Mouse (Mus musculus) urinary bladder, postnatal 14 days (tissue): ENCODE measurements around the gene Pdia3.
"Not testable (repeated sequence)": the region's sequence is repeated elsewhere in the genome, so short reads cannot be mapped to it uniquely, and the experiment has no call there.

Experiments
- DNase-seq: peaks from one replicate; pipeline ENCODE4 v3.0.0; 2021; ENCODE audit warnings: low spot score

Gene Pdia3

DNA sequence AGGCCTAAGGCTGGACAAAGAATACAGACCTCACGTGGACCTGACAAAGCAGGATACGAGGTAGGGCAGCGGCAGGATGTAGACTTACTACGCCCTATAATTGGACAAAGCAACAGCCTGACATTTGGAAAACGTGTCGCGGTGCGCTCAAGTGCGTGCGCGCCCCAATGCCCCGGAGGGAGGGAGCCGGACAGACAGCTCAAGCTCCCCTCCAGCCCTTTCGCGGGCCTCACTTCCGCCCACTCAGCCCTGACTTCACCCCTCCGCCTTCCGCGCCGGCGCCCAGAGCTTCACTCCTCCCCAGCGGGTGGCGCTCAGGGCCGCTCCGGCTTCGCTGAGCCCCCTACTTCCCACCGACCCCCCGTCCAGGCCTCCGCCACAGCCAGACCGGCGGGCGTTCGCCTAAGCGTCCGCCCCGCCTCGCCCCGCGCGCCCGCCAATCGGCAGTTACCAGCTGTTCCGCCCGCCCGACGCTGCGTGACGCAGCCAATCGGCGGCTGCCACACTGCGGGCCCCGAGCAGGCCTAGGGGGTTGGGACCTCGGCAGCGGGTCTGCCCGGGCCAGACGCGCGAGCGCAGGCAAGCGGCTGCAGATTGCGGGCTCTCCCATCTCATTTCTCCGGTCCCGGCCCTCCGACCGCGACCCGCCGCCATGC lies at the start of gene Pdia3, which contains the start of gene Catsper2:
Pdia3 (plus strand) TSS at position 389 of the 656 bp plus-strand sequence.
Catsper2 (minus strand) TSS at position 406 of the 656 bp plus-strand sequence.
- DNase-seq = peak; percentile 96

DNA sequence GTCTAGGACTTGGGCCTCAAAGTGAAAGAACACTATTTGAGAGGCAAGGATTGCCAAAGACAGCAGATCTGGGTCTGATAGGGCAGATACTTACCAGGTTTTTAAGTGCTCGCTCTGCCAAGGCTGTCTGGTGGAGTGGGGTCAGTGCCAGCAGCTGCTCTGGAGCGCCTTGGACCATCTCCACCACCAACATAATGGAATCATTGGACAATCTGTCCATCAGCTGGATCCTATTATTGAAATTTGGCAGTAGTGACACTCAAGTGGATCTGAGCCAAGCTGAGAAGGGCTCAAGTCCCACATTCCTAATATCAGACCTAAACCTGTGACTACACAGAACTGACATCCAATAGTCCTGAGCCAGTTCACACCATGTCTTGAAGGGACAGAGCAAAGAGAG lies 44.7 kb upstream of the Pdia3 start:
- no peak for DNase-seq

DNA sequence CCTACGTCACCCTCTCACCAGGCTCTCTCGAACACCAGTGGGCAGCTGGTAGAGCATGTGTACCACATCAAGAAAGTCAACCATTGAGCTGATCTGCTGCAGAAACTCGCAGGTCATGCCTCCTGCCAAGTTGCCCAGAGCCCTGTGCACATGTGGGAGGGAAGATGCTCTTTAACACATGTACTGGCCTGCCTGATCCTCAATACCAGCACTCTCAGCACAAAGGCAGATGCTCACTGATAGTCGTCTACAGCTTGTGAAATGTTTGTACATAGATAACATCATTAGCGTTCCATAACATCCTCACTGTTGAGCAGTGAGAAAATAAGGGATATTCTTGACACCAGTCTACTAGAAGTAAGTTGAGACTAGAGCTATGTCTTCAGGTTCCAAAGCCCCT lies 42.7 kb upstream of the Pdia3 start:
- DNase-seq = no peak

DNA sequence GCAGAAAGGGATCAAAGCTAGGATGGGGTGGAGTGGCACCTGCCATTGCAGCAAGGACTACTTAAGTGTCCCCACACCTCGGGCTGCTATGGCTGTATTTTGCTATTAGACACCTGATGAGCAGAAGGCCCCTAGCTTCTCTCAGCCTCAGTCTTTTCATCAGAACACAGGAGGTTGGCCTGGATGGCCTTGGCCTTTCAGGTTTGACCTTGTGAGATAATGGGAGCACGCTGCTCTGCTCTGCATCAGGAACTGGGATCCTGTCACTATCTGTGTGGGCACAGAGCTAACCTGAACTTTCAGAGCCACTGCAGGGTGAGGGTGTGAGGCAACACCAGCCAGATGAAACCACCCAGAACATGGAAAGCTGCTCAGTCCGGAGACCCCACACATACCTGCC lies 41.3 kb upstream of the Pdia3 start:
- DNase-seq = no peak

DNA sequence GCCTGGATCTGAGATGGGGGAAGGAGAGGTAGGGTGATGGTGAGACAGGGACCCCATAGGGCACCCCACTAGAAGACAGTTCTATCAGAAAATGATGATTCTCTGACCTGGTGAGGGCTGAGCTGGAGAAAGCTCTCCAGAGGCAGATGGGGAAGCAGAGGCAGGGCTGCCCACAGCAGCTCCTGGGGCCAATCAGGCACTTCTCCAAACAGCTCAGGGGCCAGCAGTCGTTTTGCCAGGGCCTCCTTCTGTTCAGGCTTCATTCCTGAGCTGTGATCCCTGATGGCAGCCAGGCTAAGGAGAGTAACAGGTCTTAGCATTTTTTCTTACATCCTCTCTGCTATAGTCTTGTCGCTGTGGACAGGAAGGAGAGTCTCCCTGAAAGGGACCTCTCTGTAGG lies 38.8 kb upstream of the Pdia3 start:
- no peak for DNase-seq

DNA sequence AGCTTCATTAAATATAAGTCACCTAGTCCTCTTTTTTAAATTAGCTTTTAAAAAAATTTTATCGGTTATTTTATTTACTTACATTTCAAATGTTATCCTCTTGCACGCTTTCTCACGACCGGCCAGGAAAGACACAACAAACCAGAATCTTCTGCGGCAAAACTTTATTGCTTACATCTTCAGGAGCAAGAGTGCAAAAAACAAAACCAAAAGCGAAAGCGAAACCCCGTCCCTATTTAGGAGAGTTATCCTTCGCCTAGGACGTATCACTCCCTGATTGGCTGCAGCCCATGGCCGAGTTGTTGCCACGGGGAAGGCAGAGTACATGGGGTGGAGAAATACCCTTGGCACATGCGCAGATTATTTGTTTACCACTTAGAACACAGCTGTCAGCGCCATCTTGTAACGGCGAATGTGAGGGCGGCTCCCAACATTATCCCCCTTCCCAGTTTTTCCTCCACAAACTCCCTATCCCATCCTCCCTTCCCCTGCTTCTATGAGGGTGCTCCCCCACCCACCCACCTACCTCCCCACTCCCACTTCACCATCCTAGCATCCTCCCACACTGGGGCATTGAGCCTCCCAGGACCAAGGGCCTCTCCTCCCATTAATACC lies 26.5 kb upstream of the Pdia3 start, which contains the start of gene Strc:
Strc (minus strand) TSS at position 208 of the 615 bp plus-strand sequence.
- not testable (repeated sequence) for DNase-seq

DNA sequence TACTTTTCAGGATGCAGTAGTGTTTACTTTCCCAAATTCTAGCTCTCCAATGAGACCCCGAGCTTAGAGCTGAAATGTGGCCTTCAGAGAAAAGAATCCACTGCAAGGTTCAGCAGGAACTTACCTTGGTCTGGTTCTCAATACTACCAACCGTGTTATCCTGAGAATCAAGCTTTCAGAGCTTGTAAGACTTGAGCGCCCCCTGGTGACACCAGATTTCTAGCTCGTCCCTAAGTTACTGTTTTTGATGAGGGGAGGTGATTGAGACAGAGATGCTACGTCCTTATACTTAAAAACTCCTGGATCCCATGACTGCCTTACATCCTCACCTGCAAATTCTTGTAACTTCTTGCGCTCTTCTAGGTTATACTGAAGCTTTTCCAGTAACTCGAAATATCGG lies 17.0 kb upstream of the Pdia3 start:
- DNase-seq = peak; percentile 86

DNA sequence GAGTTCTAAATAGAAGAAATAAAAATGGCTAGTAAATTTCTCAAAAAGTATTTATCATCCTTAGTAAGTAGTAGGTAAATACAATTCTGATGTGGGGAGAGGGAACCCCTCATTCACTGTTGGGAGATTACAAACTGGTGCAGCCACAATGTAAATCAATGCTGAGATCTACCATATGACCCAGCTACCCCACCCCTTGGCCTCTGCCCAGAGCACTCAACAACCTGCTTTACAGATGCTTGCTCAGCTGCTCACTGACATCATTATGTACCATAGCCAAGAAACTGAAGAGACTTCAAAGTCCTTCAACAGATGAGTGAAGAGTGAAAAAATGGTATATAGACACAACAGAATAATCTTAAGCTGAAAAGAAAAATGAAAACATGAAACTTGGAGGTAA lies 10.3 kb upstream of the Pdia3 start:
- DNase-seq = no peak

DNA sequence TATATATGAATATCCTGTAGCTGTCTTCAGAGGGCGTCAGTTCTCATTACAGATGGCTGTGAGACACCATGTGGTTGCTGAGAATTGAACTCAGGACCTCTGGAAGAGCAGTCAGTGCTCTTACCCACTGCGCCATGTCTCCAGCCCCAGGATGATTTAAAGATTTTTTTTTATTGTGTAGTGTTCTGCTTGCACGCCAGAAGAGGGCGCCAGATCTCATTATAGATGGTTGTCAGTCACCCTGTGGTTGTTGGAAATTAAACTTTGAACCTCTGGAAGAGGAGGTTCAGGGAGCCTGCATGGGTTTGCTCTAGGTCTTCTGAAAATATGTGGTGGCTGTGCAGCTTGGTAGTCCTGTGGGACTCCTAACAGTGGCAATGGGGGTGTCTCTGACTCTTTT lies 5.4 kb upstream of the Pdia3 start:
- peak; percentile 14 for DNase-seq

DNA sequence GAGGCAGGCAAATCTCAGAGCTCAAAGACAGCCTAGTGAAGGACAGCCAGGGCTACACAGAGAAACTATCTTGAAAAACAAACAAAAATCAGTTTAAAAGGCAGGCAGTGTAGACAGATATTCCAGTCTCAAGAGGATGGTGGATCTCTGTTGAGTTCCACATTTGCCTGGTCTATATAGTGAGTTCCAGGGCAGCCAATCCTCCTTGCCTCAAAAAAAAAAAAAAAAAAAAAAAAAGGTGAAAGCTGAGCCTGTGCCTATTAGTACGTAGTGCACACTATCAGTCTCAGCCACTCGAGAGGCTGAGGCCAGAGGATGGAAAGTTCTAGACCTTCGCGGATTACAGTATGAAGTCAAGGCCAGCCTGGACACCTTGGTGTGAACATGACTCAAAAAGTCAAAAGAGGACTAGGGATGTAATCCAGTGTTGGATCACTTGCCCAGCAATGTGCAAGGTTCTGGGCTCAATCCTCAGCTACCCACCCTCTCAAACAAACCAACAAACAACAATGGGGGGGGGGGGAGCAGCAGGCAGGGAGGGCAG lies 660 bp upstream of the Pdia3 start:
- peak; percentile 6 for DNase-seq

DNA sequence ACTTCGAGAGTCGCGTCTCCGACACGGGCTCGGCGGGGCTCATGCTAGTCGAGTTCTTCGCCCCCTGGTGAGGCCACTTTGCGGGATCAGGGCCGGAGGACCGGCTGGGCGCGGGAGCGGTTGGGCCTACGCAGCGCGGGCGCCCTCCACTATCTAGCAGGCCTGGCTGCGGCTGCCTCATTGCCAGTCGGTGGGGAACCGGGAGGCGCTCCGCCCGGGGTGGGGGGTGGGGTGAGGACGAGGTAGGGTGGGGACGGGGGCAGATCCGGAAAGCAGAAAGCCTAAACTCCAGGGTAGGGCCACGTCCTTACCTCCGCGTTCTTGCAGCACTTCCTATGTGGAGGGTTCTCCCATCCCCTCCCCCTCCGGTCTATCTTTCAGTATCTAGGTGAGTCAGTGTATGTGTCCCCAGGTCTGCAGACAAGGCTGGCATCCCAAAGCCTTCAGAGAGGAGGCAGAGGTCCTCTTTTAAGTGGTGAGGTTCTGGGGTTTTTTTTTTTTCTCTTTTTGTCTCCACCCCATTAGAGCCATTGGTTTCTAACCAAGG lies 637 bp downstream of the Pdia3 start:
- DNase-seq = peak; percentile 54

DNA sequence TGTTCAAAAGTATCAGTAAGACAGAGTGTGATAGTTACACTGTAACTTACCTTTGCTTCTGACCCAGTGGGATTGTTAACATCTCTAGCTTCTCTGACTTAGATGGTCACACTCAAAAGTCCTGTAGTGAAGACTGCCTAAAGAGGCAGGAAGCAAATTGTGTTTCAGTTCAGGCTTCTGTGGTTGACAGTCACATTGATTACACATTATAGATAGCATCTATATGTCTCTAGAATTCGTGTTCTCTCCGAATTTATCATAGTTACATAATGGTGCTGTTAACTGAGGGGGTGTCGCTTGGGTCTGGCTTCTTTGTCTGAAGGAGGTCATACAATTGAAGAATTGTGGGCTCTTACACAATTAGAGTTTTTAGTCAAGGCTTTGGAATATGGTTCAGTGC lies 1.5 kb downstream of the Pdia3 start:
- no peak for DNase-seq

DNA sequence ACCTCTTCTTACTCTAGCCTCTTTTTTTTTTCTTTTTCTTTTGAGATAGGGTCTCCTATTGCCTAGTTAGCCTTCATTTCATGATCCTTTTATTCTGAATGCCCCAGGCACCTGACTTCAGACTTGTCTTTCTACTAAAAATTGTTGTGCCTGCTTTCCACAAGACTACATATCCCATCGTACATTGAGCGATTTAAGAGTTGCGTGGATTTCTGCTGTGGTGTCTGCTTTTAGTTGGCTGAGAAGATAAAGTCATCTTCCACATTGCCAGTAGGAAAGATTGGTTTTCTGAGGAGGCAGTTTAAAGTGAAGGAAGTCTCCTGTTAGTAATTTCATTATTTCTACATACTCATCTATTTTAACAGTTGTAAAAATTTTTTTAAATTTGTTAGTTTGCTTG lies 2.0 kb downstream of the Pdia3 start:
- no peak for DNase-seq

DNA sequence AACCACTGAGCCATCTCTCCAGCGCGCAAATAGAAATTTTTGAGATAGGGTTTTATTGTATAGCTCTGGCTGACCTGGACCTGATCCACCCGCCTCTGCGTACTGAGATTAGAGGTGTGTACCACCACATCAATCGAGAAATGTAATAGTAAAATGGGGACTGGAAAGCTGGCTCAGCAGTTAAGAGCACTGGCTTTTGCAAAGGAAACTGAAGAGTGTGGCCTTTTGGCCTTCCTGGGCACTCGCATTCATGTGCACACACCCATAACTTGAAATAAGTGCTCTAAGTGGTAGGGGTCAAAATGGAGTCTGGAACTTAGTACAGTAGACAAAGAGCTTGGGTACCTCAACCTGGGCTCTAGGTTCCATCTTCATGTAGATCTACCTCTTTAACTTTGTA lies 2.8 kb downstream of the Pdia3 start:
- no peak for DNase-seq

DNA sequence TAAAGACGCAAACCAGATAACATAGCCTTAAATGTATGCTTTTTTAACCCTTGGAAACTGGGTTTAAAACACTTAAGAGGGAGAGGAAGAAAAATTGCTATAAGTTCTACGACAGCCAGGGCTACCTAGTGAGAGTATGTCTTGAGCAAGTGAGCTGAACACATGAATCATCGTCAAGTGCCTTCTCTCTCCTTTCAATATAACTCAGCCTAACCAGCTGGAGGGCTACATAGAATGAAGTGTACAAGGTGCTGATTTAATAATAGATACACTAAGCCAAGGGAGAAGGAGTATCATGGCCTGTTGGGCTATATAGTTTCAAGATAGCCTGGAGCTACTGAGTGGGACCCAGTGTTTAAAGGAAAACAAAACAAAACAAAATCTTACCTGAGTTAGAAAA lies 4.9 kb downstream of the Pdia3 start:
- no peak for DNase-seq

DNA sequence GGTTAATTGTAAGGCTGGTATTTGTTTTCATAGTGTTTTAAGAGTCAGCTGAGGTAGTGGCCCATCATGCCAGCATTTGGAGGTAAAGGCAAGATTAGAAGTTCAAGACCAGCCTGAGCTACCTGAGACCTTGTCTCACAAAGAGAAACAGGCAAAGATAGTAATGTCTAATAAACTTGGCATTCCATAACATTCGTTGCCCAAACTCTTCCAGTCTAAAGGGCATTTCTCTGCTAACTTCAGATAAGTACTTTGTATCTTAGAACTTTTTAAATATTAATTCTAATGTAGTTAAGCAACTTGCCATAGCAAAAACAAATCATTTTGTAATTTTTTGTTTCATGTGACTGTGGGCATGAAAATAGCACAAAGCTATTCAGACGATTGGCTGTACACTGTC lies 9.6 kb downstream of the Pdia3 start:
- DNase-seq = no peak

DNA sequence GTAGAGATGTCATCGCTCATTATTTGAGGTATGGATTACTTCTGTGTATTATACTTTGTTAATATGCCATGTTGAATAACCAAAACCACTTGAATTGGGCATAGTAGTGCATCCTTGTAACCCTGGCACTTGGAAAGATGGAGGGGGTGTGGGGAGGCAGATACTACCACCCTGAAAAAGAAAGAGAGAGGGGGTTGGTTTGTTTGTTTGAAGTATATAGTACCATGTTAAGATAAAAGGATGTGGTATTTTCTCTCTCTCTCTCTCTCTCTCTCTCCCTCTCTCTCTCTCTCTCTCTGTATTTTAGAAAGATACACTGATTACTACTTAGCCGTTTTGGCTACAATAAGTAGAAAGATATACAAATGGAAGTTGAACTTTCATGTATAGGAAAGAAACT lies 12.3 kb downstream of the Pdia3 start:
- no peak for DNase-seq

DNA sequence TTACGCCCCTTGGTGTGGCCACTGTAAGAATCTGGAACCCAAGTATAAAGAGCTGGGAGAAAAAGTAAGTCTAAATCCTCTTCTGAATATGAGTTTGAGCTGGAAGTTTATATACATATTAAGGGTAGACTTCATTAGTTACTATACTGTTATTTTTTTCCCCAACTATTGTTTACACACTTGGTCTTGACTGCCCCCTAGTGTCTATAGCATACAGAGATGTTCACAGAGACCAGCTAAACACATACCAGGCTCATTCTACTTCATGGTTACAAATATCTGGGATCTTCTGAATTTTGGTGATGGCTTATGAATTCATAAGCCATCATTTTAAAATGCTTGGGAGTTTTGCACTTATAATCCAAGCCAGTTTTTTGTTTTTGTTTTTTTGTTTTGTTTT lies 21.3 kb downstream of the Pdia3 start:
- no peak for DNase-seq

DNA sequence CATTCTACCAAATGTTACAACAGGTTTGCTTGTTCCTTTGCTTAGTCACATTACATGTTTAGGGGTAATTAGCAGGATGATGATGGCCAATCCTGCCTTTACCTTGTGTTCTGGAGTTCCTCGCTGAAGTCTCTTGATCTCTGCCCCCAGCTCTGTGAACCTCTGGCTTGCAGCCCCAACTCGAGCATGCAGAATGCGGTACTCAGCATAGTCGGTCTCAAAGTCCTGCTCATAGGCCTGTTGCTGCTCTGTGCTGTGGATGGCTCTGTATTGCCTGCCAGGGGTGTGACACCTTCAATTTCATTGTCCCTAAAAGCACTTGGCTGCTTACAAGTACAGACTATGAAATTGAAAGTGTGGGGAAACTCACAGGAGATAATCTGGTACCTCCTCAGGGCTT lies 26.2 kb downstream of the Pdia3 start:
- DNase-seq = no peak

DNA sequence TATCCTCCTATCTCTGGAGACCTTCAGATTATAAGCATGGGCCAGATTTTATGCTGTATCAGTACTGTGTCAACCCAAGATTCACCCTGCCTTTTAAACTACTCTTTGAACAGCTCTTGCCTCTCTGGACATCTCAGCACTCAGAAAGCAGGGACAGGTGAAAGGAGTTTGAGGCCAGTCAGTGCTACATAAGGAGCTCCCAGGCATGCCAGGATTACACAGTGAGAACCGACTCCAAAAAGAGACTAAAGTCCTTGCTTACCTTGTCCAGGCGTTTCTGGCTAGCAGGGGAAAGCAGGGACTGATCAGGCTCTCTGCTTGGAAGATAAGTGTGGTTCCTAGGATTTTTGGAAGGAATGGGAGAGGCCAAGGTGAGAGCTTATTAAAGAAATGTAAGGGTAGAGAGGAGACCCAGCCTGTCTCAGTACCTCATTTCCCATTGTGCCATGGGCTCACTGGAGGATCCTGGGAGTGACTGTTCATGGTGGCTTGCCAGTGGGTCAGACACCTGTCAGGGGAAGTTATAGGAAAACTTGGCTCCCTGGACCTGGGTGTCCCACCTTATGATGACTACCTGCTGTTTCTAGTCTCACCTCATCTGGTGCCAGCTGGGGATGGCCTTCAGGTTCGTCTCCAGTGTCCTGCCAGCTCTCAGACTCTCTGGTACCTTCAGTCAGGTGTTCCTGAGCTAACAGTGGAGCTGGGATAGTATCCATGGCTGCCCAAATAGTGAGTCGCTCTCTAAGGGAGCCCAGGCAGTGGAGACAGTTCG lies 27.4 kb downstream of the Pdia3 start:
- no peak for DNase-seq

DNA sequence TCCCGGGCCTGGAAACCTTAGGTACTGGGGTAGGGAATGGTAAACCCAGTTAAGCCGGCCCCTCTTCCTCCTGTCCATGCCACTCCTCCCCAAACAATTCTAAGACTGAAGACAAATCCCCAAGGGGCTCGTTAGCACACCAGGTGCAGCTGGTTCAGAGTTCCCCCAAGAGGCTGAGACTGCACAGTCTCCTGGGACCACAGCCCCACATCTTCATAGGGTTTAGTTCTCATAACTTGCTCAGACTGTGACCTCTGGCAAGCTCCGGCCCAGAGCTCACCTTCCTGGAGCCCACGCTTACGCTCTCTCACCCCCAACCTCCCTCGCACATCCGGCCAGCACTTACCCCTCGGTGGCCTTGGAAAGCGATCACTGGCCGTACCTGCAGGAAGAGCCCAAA lies 28.2 kb downstream of the Pdia3 start:
- DNase-seq = no peak

DNA sequence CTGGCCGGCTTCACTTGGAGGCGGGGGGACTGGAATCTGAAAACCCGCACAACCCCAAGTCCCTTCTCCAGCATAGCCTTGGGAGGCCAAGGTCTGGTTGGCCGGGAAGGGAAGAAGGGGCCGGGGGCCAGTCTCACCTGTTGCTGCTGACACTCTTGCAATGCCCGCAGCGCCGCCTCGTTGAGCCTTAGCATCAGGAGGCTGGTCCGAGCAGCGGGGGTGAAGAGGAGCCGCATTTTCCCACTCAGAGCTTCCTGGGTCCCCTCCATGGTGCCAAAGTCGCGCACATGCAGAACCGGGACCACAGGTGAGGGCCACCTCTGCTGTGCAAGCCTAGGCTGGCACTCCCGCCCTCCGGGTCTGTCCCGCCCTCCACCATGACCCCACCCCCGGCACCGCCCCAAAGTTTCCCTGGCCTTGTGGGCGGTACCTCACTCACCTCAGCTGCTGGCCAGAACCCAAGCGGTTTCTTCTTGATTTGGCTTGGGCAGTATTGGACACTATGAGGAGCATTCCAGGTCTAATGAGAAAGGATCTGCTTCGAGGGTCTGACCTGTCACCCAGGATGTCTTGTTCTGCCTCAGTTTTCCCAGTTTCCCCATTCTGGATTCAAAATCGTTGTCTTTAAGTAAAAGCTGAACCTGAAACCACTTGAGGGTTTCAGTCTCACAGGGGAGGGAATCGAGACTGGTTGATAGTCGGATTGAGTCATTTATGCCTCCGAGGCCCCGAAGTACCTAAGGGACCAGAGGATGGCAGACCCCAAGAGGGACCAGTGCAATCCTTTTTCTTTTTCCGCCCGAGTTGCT lies 28.9 kb downstream of the Pdia3 start:
- DNase-seq = peak; percentile 83
